Mouse (Mus musculus): ENCODE data around the gene Dcps. TPM values are rescaled to one million over a fixed set of nuclear protein-coding genes. Genes with fewer than 3 reads are reported as not detected.
A peak's percentile ranks its signal among the peaks of the same experiment; 100 is the strongest.

The Dcps gene
- polyA plus RNA-seq, 1 experiment from 2014 or later, result 98.4 TPM

GRCm38 (mm10) chr9:35183359-35183758 lies 7.5 kb upstream of the Dcps start:
- Histone ChIP-seq H3K27me3 (ENCODE audit: insufficient read depth, low read length) (no peaks in the 10 kb centered on the region), H3K4me1 (ENCODE audit: insufficient read depth, low read length) (no peaks in the 10 kb centered on the region), H3K9ac (replicated peaks; ENCODE audit: low read length) (no peak overlapping the region), H3K4me3 (ENCODE audit: low read length) (no peak overlapping the region), H3K9me3 (ENCODE audit: low read length) (no peaks in the 10 kb centered on the region), H3K4me2 (replicated peaks; ENCODE audit: low read depth, low read length) (no peak overlapping the region), H3K36me3 (ENCODE audit: insufficient read depth, low read length) (peaks cover 8% of the 10 kb centered on the region), H3K27ac (ENCODE audit: low read length) (no peak overlapping the region)
- ATAC-seq (ENCODE audit: low FRiP score, low TSS enrichment), result no peak
- 55% methylated on average over 5 of the region's 5 CpGs for WGBS

GRCm38 (mm10) chr9:35182832-35183231 lies 7.0 kb upstream of the Dcps start:
- H3K36me3 ChIP-seq (ENCODE audit: insufficient read depth, low read length), result peaks cover 7% of the 10 kb centered on the region; the same call in 1 of the 2 replicates
- H3K27me3 ChIP-seq (ENCODE audit: insufficient read depth, low read length), result no peaks in the 10 kb centered on the region
- H3K4me3 ChIP-seq (ENCODE audit: low read length), result no peak overlapping the region
- no peaks in the 10 kb centered on the region for H3K4me1 ChIP-seq (ENCODE audit: insufficient read depth, low read length)
- no peak overlapping the region for H3K9ac ChIP-seq (replicated peaks; ENCODE audit: low read length)
- no peak overlapping the region for H3K4me2 ChIP-seq (replicated peaks; ENCODE audit: low read depth, low read length)
- WGBS, result 79% methylated on average over 2 of the region's 2 CpGs
- H3K9me3 ChIP-seq (ENCODE audit: low read length), result no peaks in the 10 kb centered on the region
- ATAC-seq (ENCODE audit: low FRiP score, low TSS enrichment), result no peak
- H3K27ac ChIP-seq (ENCODE audit: low read length), result no peak overlapping the region

- ATAC-seq (ENCODE audit: low FRiP score, low TSS enrichment), result 0 out of 2 replicates have a peak, but pooled peaks have one; percentile 8
- Histone ChIP-seq H3K9me3 (ENCODE audit: low read length) (no peaks in the 10 kb centered on the region), H3K27me3 (ENCODE audit: insufficient read depth, low read length) (no peaks in the 10 kb centered on the region), H3K27ac (ENCODE audit: low read length) (no peak overlapping the region), H3K4me1 (ENCODE audit: insufficient read depth, low read length) (peaks cover 17% of the 10 kb centered on the region), H3K4me3 (ENCODE audit: low read length) (peak overlapping the region; percentile 80), H3K4me2 (replicated peaks; ENCODE audit: low read depth, low read length) (peak overlapping the region; percentile 77), H3K36me3 (ENCODE audit: insufficient read depth, low read length) (no peaks in the 10 kb centered on the region), H3K9ac (replicated peaks; ENCODE audit: low read length) (peak overlapping the region; percentile 79)
- 49% methylated on average over 14 of the region's 14 CpGs for WGBS
Measured at GRCm38 (mm10) chr9:35176124-35176659, 331 bp upstream of the Dcps start.

- no peaks in the 10 kb centered on the region for H3K27me3 ChIP-seq (ENCODE audit: insufficient read depth, low read length)
- H3K4me2 ChIP-seq (replicated peaks; ENCODE audit: low read depth, low read length), result no peak overlapping the region
- H3K36me3 ChIP-seq (ENCODE audit: insufficient read depth, low read length), result peaks cover 10% of the 10 kb centered on the region
- 86% methylated on average over 1 of the region's 1 CpGs for WGBS
- H3K9me3 ChIP-seq (ENCODE audit: low read length), result no peaks in the 10 kb centered on the region
- H3K4me3 ChIP-seq (ENCODE audit: low read length), result no peak overlapping the region
- no peak overlapping the region for H3K27ac ChIP-seq (ENCODE audit: low read length)
- H3K9ac ChIP-seq (replicated peaks; ENCODE audit: low read length), result no peak overlapping the region
- peaks cover 20% of the 10 kb centered on the region for H3K4me1 ChIP-seq (ENCODE audit: insufficient read depth, low read length)
- no peak for ATAC-seq (ENCODE audit: low FRiP score, low TSS enrichment)
Measured at GRCm38 (mm10) chr9:35173331-35173730, 2.5 kb downstream of the Dcps start.

- no peak overlapping the region for H3K27ac ChIP-seq (ENCODE audit: low read length)
- peaks cover 10% of the 10 kb centered on the region for H3K36me3 ChIP-seq (ENCODE audit: insufficient read depth, low read length)
- no peaks in the 10 kb centered on the region for H3K9me3 ChIP-seq (ENCODE audit: low read length)
- H3K4me2 ChIP-seq (replicated peaks; ENCODE audit: low read depth, low read length), result no peak overlapping the region
- no peak overlapping the region for H3K4me3 ChIP-seq (ENCODE audit: low read length)
- H3K9ac ChIP-seq (replicated peaks; ENCODE audit: low read length), result no peak overlapping the region
- no peak for ATAC-seq (ENCODE audit: low FRiP score, low TSS enrichment)
- 96% methylated on average over 7 of the region's 7 CpGs for WGBS
- peaks cover 31% of the 10 kb centered on the region for H3K4me1 ChIP-seq (ENCODE audit: insufficient read depth, low read length)
- no peaks in the 10 kb centered on the region for H3K27me3 ChIP-seq (ENCODE audit: insufficient read depth, low read length)
Measured at GRCm38 (mm10) chr9:35170071-35170470, 5.8 kb downstream of the Dcps start.

GRCm38 (mm10) chr9:35166798-35167635 lies 8.8 kb downstream of the Dcps start:
- peak overlapping the region; percentile 24 for H3K27ac ChIP-seq (ENCODE audit: low read length)
- WGBS, result 53% methylated on average over 9 of the region's 9 CpGs
- no peak overlapping the region for H3K4me2 ChIP-seq (replicated peaks; ENCODE audit: low read depth, low read length)
- no peak overlapping the region for H3K9ac ChIP-seq (replicated peaks; ENCODE audit: low read length)
- peaks cover 21% of the 10 kb centered on the region for H3K4me1 ChIP-seq (ENCODE audit: insufficient read depth, low read length)
- no peak overlapping the region for H3K4me3 ChIP-seq (ENCODE audit: low read length)
- peak; percentile 78 for ATAC-seq (ENCODE audit: low FRiP score, low TSS enrichment)
- H3K36me3 ChIP-seq (ENCODE audit: insufficient read depth, low read length), result peaks cover 18% of the 10 kb centered on the region
- H3K27me3 ChIP-seq (ENCODE audit: insufficient read depth, low read length), result no peaks in the 10 kb centered on the region
- H3K9me3 ChIP-seq (ENCODE audit: low read length), result no peaks in the 10 kb centered on the region

- no peaks in the 10 kb centered on the region for H3K9me3 ChIP-seq (ENCODE audit: low read length)
- H3K4me3 ChIP-seq (ENCODE audit: low read length), result no peak overlapping the region
- no peak overlapping the region for H3K9ac ChIP-seq (replicated peaks; ENCODE audit: low read length)
- 19% methylated on average over 3 of the region's 3 CpGs for WGBS
- peaks cover 18% of the 10 kb centered on the region for H3K36me3 ChIP-seq (ENCODE audit: insufficient read depth, low read length)
- peak; percentile 79 for ATAC-seq (ENCODE audit: low FRiP score, low TSS enrichment)
- H3K27me3 ChIP-seq (ENCODE audit: insufficient read depth, low read length), result no peaks in the 10 kb centered on the region
- H3K4me1 ChIP-seq (ENCODE audit: insufficient read depth, low read length), result peaks cover 23% of the 10 kb centered on the region
- peak overlapping the region; percentile 41; the same call in 1 of the 2 replicates for H3K27ac ChIP-seq (ENCODE audit: low read length)
- no peak overlapping the region for H3K4me2 ChIP-seq (replicated peaks; ENCODE audit: low read depth, low read length)
Measured at GRCm38 (mm10) chr9:35166144-35166797, 9.6 kb downstream of the Dcps start.

GRCm38 (mm10) chr9:35164142-35164874 lies 11.6 kb downstream of the Dcps start:
- no peak overlapping the region for H3K27ac ChIP-seq (ENCODE audit: low read length)
- 83% methylated on average over 5 of the region's 5 CpGs for WGBS
- H3K4me2 ChIP-seq (replicated peaks; ENCODE audit: low read depth, low read length), result no peak overlapping the region
- peaks cover 23% of the 10 kb centered on the region for H3K4me1 ChIP-seq (ENCODE audit: insufficient read depth, low read length)
- H3K36me3 ChIP-seq (ENCODE audit: insufficient read depth, low read length), result peaks cover 8% of the 10 kb centered on the region; the same call in 1 of the 2 replicates
- no peak overlapping the region for H3K4me3 ChIP-seq (ENCODE audit: low read length)
- no peaks in the 10 kb centered on the region for H3K9me3 ChIP-seq (ENCODE audit: low read length)
- H3K27me3 ChIP-seq (ENCODE audit: insufficient read depth, low read length), result no peaks in the 10 kb centered on the region
- no peak overlapping the region for H3K9ac ChIP-seq (replicated peaks; ENCODE audit: low read length)
- no peak for ATAC-seq (ENCODE audit: low FRiP score, low TSS enrichment)

- Histone ChIP-seq H3K27ac (ENCODE audit: low read length) (no peak overlapping the region), H3K4me2 (replicated peaks; ENCODE audit: low read depth, low read length) (no peak overlapping the region), H3K36me3 (ENCODE audit: insufficient read depth, low read length) (peaks cover 8% of the 10 kb centered on the region; the same call in 1 of the 2 replicates), H3K9me3 (ENCODE audit: low read length) (no peaks in the 10 kb centered on the region), H3K9ac (replicated peaks; ENCODE audit: low read length) (no peak overlapping the region), H3K4me3 (ENCODE audit: low read length) (no peak overlapping the region), H3K27me3 (ENCODE audit: insufficient read depth, low read length) (no peaks in the 10 kb centered on the region), H3K4me1 (ENCODE audit: insufficient read depth, low read length) (peaks cover 21% of the 10 kb centered on the region)
- no peak for ATAC-seq (ENCODE audit: low FRiP score, low TSS enrichment)
- 88% methylated on average over 11 of the region's 11 CpGs for WGBS
Measured at GRCm38 (mm10) chr9:35163011-35163690, 12.7 kb downstream of the Dcps start.
